Mouse (Mus musculus): ENCODE data around the gene Nudt22.

The Nudt22 gene

GRCm38 (mm10) chr19:6949951-6950350, 46.0 kb downstream of the Nudt22 start:
- no peak for DNase-seq (ENCODE audit: low spot score)

GRCm38 (mm10) chr19:6949532-6949931, 46.4 kb downstream of the Nudt22 start:
- no peak for DNase-seq (ENCODE audit: low spot score)

DNA sequence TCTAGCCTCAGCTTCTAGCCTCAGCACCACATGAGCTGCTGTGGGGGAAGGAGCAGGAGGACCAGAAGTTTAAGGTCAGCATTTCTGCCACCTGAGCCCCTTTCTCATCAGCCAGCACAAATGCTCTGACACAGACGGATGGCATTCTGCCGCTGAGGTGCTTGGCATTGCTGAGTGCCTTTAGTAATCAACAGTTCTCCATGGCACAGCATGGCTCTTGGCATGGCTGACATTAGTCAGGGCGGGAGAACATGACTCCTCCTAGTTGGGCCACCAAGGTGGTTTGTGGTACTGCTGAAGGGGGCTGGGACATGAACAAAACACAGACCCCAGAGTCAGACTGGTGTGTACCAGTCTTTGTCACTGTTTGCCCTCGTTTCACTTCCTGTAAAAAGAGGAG, 47.7 kb downstream of the Nudt22 start:
- DNase-seq (ENCODE audit: low spot score) = no peak

- no peak for DNase-seq (ENCODE audit: low spot score)
Observed at GRCm38 (mm10) chr19:6947742-6948141, 48.2 kb downstream of the Nudt22 start.

GRCm38 (mm10) chr19:6943709-6944108, 52.2 kb downstream of the Nudt22 start:
- no peak for DNase-seq (ENCODE audit: low spot score)

Data from T-cell, adult 2 months (primary cell).